Mouse (Mus musculus): ENCODE measurements around the gene Mtus2. TPM values are rescaled to one million over a fixed set of nuclear protein-coding genes. Genes with fewer than 3 reads are reported as not detected.
A peak's percentile ranks its signal among the peaks of the same experiment; 100 is the strongest.

Mtus2 gene
- total and polyA plus RNA-seq, 2 experiments from 2014 or later: 33.6 to 40.4 TPM

- no peak for DNase-seq (ENCODE audit: low spot score)
- ATAC-seq: no peak
- H3K4me2 ChIP-seq (ENCODE audit: low read depth, low read length): no peak overlapping the region
- no peaks in the 10 kb centered on the region for H3K4me1 ChIP-seq (ENCODE audit: insufficient read depth, low read length)
- H3K27me3 ChIP-seq (ENCODE audit: insufficient read depth, low read length): no peaks in the 10 kb centered on the region
- H3K27ac ChIP-seq: no peak overlapping the region
- no peaks in the 10 kb centered on the region; the same call in 1 of the 2 replicates for H3K36me3 ChIP-seq (ENCODE audit: insufficient read depth, low read length)
- H3K4me3 ChIP-seq (ENCODE audit: low read length): no peak overlapping the region
- TF ChIP-seq CTCF (IDR thresholded peaks at IDR 0.05; ENCODE audit: low read depth): no peak
- H3K9ac ChIP-seq (replicated peaks; ENCODE audit: low read length): no peak overlapping the region
- no peaks in the 10 kb centered on the region for H3K9me3 ChIP-seq (ENCODE audit: low read length)
- WGBS: 89% methylated on average over 5 of the region's 5 CpGs
These were observed 330.4 kb downstream of the Mtus2 start for GRCm38 (mm10) chr5:148287529-148287928.

GRCm38 (mm10) chr5:148288804-148289203 is 331.7 kb downstream of the Mtus2 start:
- no peak overlapping the region for H3K27ac ChIP-seq
- no peak for DNase-seq (ENCODE audit: low spot score)
- 74% methylated on average over 18 of the region's 18 CpGs for WGBS
- no peak overlapping the region for H3K4me2 ChIP-seq (ENCODE audit: low read depth, low read length)
- no peaks in the 10 kb centered on the region for H3K27me3 ChIP-seq (ENCODE audit: insufficient read depth, low read length)
- ATAC-seq: no peak
- no peaks in the 10 kb centered on the region for H3K9me3 ChIP-seq (ENCODE audit: low read length)
- no peak for TF ChIP-seq CTCF (IDR thresholded peaks at IDR 0.05; ENCODE audit: low read depth)
- H3K4me1 ChIP-seq (ENCODE audit: insufficient read depth, low read length): no peaks in the 10 kb centered on the region
- H3K36me3 ChIP-seq (ENCODE audit: insufficient read depth, low read length): no peaks in the 10 kb centered on the region; the same call in 1 of the 2 replicates
- H3K4me3 ChIP-seq (ENCODE audit: low read length): no peak overlapping the region
- H3K9ac ChIP-seq (replicated peaks; ENCODE audit: low read length): no peak overlapping the region

- Histone ChIP-seq H3K4me1 (ENCODE audit: insufficient read depth, low read length) (no peaks in the 10 kb centered on the region), H3K9ac (replicated peaks; ENCODE audit: low read length) (no peak overlapping the region), H3K4me3 (ENCODE audit: low read length) (no peak overlapping the region), H3K36me3 (ENCODE audit: insufficient read depth, low read length) (no peaks in the 10 kb centered on the region; the same call in 1 of the 2 replicates), H3K9me3 (ENCODE audit: low read length) (no peaks in the 10 kb centered on the region), H3K4me2 (ENCODE audit: low read depth, low read length) (no peak overlapping the region), H3K27me3 (ENCODE audit: insufficient read depth, low read length) (no peaks in the 10 kb centered on the region), H3K27ac (no peak overlapping the region)
- 37% methylated on average over 7 of the region's 7 CpGs for WGBS
- ATAC-seq (no peak), DNase-seq (ENCODE audit: low spot score) (peak; percentile 15)
- no peak for TF ChIP-seq CTCF (IDR thresholded peaks at IDR 0.05; ENCODE audit: low read depth)
These were observed 332.8 kb downstream of the Mtus2 start for GRCm38 (mm10) chr5:148289951-148290350.

GRCm38 (mm10) chr5:148292862-148293261 is 335.7 kb downstream of the Mtus2 start:
- Histone ChIP-seq H3K4me2 (ENCODE audit: low read depth, low read length) (no peak overlapping the region), H3K4me3 (ENCODE audit: low read length) (no peak overlapping the region), H3K9me3 (ENCODE audit: low read length) (no peaks in the 10 kb centered on the region), H3K27ac (no peak overlapping the region), H3K36me3 (ENCODE audit: insufficient read depth, low read length) (no peaks in the 10 kb centered on the region; the same call in none of the 2 replicates), H3K27me3 (ENCODE audit: insufficient read depth, low read length) (no peaks in the 10 kb centered on the region), H3K9ac (replicated peaks; ENCODE audit: low read length) (no peak overlapping the region), H3K4me1 (ENCODE audit: insufficient read depth, low read length) (no peaks in the 10 kb centered on the region)
- peak; percentile 12; the same call in 1 of the 2 replicates for TF ChIP-seq CTCF (IDR thresholded peaks at IDR 0.05; ENCODE audit: low read depth)
- 81% methylated on average over 7 of the region's 7 CpGs for WGBS
- ATAC-seq (no peak), DNase-seq (ENCODE audit: low spot score) (no peak)

GRCm38 (mm10) chr5:148293346-148293745 is 336.2 kb downstream of the Mtus2 start:
- Histone ChIP-seq H3K4me3 (ENCODE audit: low read length) (no peak overlapping the region), H3K27ac (no peak overlapping the region), H3K4me2 (ENCODE audit: low read depth, low read length) (no peak overlapping the region), H3K27me3 (ENCODE audit: insufficient read depth, low read length) (no peaks in the 10 kb centered on the region), H3K9ac (replicated peaks; ENCODE audit: low read length) (no peak overlapping the region), H3K9me3 (ENCODE audit: low read length) (no peaks in the 10 kb centered on the region), H3K4me1 (ENCODE audit: insufficient read depth, low read length) (no peaks in the 10 kb centered on the region), H3K36me3 (ENCODE audit: insufficient read depth, low read length) (peaks cover under 1% of the 10 kb centered on the region)
- peak; percentile 77 for TF ChIP-seq CTCF (IDR thresholded peaks at IDR 0.05; ENCODE audit: low read depth)
- 83% methylated on average over 7 of the region's 7 CpGs for WGBS
- DNase-seq (ENCODE audit: low spot score) (peak; percentile 65), ATAC-seq (0 out of 2 replicates have a peak, but pooled peaks have one; percentile 63)

GRCm38 (mm10) chr5:148302968-148303367 is 345.8 kb downstream of the Mtus2 start:
- Histone ChIP-seq H3K27ac (no peak overlapping the region), H3K4me2 (ENCODE audit: low read depth, low read length) (no peak overlapping the region), H3K36me3 (ENCODE audit: insufficient read depth, low read length) (peaks cover 9% of the 10 kb centered on the region; the same call in 1 of the 2 replicates), H3K4me3 (ENCODE audit: low read length) (no peak overlapping the region), H3K9me3 (ENCODE audit: low read length) (no peaks in the 10 kb centered on the region), H3K9ac (replicated peaks; ENCODE audit: low read length) (no peak overlapping the region), H3K4me1 (ENCODE audit: insufficient read depth, low read length) (no peaks in the 10 kb centered on the region), H3K27me3 (ENCODE audit: insufficient read depth, low read length) (no peaks in the 10 kb centered on the region)
- WGBS: 85% methylated on average over 11 of the region's 11 CpGs
- DNase-seq (ENCODE audit: low spot score) (no peak), ATAC-seq (no peak)
- no peak for TF ChIP-seq CTCF (IDR thresholded peaks at IDR 0.05; ENCODE audit: low read depth)

GRCm38 (mm10) chr5:148304112-148304511 is 347.0 kb downstream of the Mtus2 start:
- H3K4me3 ChIP-seq (ENCODE audit: low read length): no peak overlapping the region
- no peak for DNase-seq (ENCODE audit: low spot score)
- no peak; the same call in 1 of the 2 replicates for TF ChIP-seq CTCF (IDR thresholded peaks at IDR 0.05; ENCODE audit: low read depth)
- 87% methylated on average over 2 of the region's 2 CpGs for WGBS
- no peak overlapping the region for H3K27ac ChIP-seq
- no peaks in the 10 kb centered on the region for H3K4me1 ChIP-seq (ENCODE audit: insufficient read depth, low read length)
- no peak overlapping the region for H3K9ac ChIP-seq (replicated peaks; ENCODE audit: low read length)
- no peaks in the 10 kb centered on the region for H3K9me3 ChIP-seq (ENCODE audit: low read length)
- no peak for ATAC-seq
- H3K27me3 ChIP-seq (ENCODE audit: insufficient read depth, low read length): no peaks in the 10 kb centered on the region
- H3K36me3 ChIP-seq (ENCODE audit: insufficient read depth, low read length): peaks cover 7% of the 10 kb centered on the region; the same call in 1 of the 2 replicates
- H3K4me2 ChIP-seq (ENCODE audit: low read depth, low read length): no peak overlapping the region
